Mouse (Mus musculus) lung, postnatal 0 days (tissue): ENCODE results near the gene Foxj2.

Source experiments
- CTCF ChIP-seq: IDR thresholded peaks from 2 replicates; pipeline ENCODE4 v1.5.1; 2016; ENCODE audit warnings: antibody characterized with exemption, mild to moderate bottlenecking
- EP300 ChIP-seq: IDR thresholded peaks from 2 replicates; pipeline ENCODE4 v1.6.1; 2016; ENCODE audit warnings: antibody characterized with exemption, mild to moderate bottlenecking, control low read depth

GRCm38 (mm10) chr6:122874720-122875389 is 55.1 kb downstream of the Foxj2 start:
- no peak for TF ChIP-seq EP300
- no peak for TF ChIP-seq CTCF
